Mouse (Mus musculus): Measurements from ENCODE around the gene Scnn1a.

Scnn1a gene

DNA sequence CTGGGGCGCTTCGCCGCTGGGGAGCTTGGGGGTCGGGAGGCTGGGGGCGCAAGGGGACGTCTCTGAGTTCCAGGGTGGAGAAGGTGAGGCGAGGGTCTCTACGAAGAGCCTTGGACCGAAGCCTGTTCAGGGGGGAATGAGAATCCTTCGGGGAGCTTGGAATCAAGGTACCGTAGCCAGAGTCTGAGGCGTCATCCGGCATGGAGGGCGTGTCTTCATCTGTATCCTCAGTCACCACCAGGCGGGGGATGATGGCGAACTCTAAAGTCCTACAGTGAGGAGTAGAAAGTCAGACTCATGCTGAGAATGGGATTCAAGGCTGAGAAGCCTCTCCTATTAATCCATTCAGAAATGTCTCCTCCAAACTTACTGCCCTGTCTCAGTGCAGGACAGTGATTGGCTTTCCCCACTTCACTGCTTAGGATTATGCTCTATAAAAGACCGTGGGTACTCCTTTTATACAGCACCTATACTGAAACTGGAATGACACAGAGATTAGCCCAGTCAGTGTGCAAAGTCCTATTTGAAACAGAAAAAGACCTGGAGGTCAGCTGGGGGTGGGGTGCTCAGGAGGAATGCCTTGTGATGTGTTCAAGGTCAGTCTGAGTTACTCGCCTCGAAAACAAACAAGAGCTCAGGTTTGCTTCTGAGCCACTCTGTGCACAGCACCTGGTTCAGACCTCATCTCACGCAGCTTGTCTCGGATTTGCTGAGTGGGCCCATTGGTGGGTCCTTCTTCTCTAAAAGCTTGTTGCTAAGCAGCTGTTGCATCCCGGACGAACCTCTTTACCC lies 43.2 kb downstream of the Scnn1a start:
- DNase-seq, result no peak

- no peak for DNase-seq
These were observed 44.0 kb downstream of the Scnn1a start for GRCm38 (mm10) chr6:125364448-125364847.

- DNase-seq, result no peak
These were observed 45.1 kb downstream of the Scnn1a start for GRCm38 (mm10) chr6:125365522-125365921.

- DNase-seq, result no peak
These were observed 45.7 kb downstream of the Scnn1a start for GRCm38 (mm10) chr6:125366133-125366532.

DNA sequence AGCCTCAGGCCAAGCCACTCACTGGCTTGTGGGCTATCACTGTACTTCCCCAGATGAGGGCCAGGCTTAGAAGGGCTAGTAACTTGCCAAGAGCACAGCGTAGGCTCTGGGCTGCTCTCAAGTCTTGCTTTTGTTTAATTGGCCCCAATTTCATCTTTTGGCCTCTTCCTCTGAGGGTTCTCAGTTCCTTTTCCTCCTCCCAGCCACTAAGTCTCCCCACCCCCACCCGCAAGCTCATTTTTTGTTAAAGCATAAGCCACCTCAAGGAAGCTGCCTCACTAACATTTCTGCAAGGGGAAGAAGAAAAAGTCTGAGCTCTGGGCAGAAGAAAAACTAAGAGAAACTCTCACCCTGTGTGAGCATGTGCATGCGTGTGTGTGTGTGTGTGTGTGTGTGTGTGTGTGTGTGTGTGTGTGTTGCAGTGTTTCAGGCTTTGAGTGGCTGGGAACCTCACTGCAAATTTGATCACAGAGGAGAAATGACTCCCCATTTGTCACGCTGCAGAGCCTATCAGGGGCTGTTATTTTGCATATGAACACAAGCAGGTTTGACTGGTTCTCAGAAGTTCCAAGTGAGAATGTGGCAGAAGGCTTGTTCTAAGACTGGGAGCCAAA lies 47.4 kb downstream of the Scnn1a start:
- DNase-seq, result no peak

DNA sequence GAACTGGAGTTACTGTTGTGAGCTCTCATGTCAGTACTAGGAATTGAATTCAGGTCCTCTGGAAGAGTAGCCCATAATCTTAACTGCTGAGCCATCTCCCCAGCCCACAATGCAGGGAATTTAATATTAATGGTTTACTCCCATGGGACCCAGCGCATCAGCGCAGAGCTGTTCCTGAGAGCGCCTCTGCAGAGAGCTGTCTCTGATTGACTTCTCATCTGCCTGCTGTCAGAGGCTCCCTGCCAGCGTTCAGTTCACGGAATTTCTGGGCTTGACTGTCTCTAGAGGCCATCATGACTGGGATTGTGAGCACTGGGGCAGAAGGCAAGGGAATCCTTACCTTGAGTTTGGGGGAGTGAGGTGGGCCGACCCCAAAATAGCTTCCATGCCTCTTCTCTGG lies 56.6 kb downstream of the Scnn1a start:
- no peak for DNase-seq

- DNase-seq, result no peak
These were observed 57.4 kb downstream of the Scnn1a start for GRCm38 (mm10) chr6:125377582-125378451.

DNA sequence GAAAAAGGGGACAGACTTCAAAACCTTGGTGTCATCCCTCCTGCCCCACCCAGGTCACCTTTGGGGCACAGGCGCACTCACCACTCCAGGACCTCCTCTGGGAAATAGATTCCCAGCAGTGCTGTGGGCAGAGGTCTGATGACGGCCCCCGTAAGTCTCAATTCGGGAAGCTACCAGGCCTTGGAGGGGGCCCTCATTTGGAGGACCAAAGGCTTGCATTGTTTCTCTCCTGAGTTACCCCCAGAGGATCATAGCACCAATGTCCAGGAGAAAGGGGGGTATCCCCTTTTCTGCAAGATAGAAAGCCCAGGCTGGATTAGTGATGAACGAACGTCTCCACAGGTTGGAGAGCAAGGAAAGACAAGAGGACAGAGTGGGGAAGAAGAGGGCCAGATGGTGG lies 58.2 kb downstream of the Scnn1a start:
- DNase-seq, result no peak

- no peak for DNase-seq
These were observed 59.3 kb downstream of the Scnn1a start for GRCm38 (mm10) chr6:125379781-125380180.

GRCm38 (mm10) chr6:125380372-125381360 lies 60.2 kb downstream of the Scnn1a start, which contains the start of gene Plekhg6:
Gene Plekhg6 (minus strand): TSS chr6:125380793.
- no peak for DNase-seq

- DNase-seq, result no peak
These were observed 61.6 kb downstream of the Scnn1a start for GRCm38 (mm10) chr6:125382024-125382423.

GRCm38 (mm10) chr6:125385066-125385974 lies 64.9 kb downstream of the Scnn1a start:
- DNase-seq, result no peak

DNA sequence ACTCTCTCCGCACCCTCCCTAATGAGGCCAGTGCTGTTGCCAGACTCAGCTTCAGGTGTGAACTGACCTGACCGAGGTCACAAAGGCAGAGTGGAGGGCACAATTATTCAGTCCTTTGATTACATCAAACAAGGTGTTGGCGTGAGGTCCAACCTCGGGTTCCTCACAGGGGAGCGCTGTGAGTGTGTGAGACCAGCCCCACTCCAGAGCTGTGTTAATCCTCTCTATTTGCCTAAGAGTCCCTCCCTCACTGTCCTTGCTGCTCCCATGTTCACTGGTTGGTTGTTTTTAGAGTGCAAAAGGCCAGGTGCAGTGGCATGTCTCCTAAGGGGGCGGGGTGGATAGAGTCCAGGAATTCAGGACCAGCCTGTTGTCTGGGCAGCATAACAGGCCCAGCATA lies 65.6 kb downstream of the Scnn1a start:
- no peak for DNase-seq

DNA sequence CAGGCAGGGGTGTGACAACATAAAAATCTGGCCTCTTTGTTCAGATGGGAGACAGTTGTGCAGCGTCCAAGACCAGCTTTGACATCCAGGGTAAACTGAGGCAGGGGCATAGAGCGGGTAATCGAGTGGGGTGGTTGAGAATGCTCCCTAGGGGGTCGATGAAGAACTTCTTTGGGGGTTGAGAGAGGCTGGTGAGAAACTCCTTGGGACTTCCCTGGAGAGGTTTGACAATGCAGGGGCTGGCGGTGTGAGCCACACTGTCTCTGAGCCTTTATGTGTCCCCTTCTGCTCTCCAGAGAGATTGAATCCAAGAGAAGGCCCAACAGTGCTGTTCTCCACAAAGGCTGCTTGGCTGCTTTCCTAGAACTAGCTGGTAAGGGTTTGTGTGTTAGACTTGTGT lies 69.4 kb downstream of the Scnn1a start:
- DNase-seq, result no peak
